Mouse (Mus musculus) midbrain, embryonic 11.5 days (tissue): ENCODE results near the gene Fam184b. TPM values are rescaled to one million over a fixed set of nuclear protein-coding genes. Genes with fewer than 3 reads are reported as not detected.

Experiments
- ATAC-seq: fragments of 200-750 bp; cut with Nextera tagmentation; 2 replicates; pipeline ENCODE4 v1.8.0; 2017; ENCODE audit warnings: moderate TSS enrichment, moderate library complexity; ENCODE audit not compliant: low FRiP score
- DNase-seq: peaks from one replicate; pipeline ENCODE4 v3.0.0; 2015; ENCODE audit warnings: low spot score; ENCODE audit errors: missing footprints
- H3K27ac ChIP-seq: fragments of 300-500 bp; sonication (generic); 2 replicates; pipeline ENCODE4 v1.5.1; 2014; ENCODE audit warnings: low read depth, low read length
- H3K27me3 ChIP-seq: fragments of 300-500 bp; sonication (generic); 2 replicates; pipeline ENCODE4 v1.6.1; 2014; ENCODE audit warnings: mild to moderate bottlenecking, low read length, moderate library complexity, mixed read lengths; ENCODE audit not compliant: control insufficient read depth, insufficient read depth
- H3K36me3 ChIP-seq: fragments of 300-500 bp; sonication (generic); 2 replicates; pipeline ENCODE4 v1.6.1; 2014; ENCODE audit warnings: mild to moderate bottlenecking, low read length, moderate library complexity, mixed read lengths; ENCODE audit not compliant: control insufficient read depth, insufficient read depth
- H3K4me1 ChIP-seq: fragments of 300-500 bp; sonication (generic); 2 replicates; pipeline ENCODE4 v1.6.1; 2014; ENCODE audit warnings: low read length; ENCODE audit not compliant: control insufficient read depth, insufficient read depth
- H3K4me2 ChIP-seq: fragments of 300-500 bp; sonication (generic); 2 replicates; pipeline ENCODE4 v1.6.1; 2014; ENCODE audit warnings: mild to moderate bottlenecking, moderate library complexity
- H3K4me3 ChIP-seq: fragments of 300-500 bp; sonication (generic); 2 replicates; pipeline ENCODE4 v1.5.1; 2014; ENCODE audit warnings: low read depth, low read length
- H3K9ac ChIP-seq: fragments of 300-500 bp; sonication (generic); 2 replicates; pipeline ENCODE4 v1.6.1; 2014; ENCODE audit warnings: low read length
- H3K9me3 ChIP-seq: fragments of 300-500 bp; sonication (generic); 2 replicates; pipeline ENCODE4 v1.6.1; 2016; ENCODE audit warnings: low read length; ENCODE audit not compliant: control insufficient read depth
- WGBS: fragments of 180-500 bp; shearing (Covaris S2); extraction: QIAGEN DNeasy Blood & Tissue Kit; methylation state at CpG from one replicate; pipeline ENCODE4 v1.1.7; 2014; 5-methylcytosine and 5-hydroxymethylcytosine counted together
- polyA plus RNA-seq: library from polyadenylated mRNA; unstranded; fragments of >200 nt; fragmentation: Nextera tagmentation; extraction: Ambion mirVana; gene quantifications from 2 replicates; pipeline ENCODE4 v1.2.1, GENCODE M21; 2014

Gene Fam184b
- polyA plus RNA-seq, 1 experiment from 2014 or later, result 0.55 TPM

- Histone ChIP-seq H3K4me3 (no peak overlapping the region), H3K4me2 (no peak overlapping the region), H3K4me1 (no peaks in the 10 kb centered on the region), H3K9ac (no peak overlapping the region), H3K9me3 (no peaks in the 10 kb centered on the region), H3K27me3 (no peaks in the 10 kb centered on the region), H3K36me3 (no peaks in the 10 kb centered on the region), H3K27ac (no peak overlapping the region)
- DNase-seq (no peak), ATAC-seq (no peak)
Observed at GRCm38 (mm10) chr5:45629470-45629869, 9.9 kb downstream of the Fam184b start.

- Histone ChIP-seq H3K9me3 (no peaks in the 10 kb centered on the region; the same call in 1 of the 2 replicates), H3K4me1 (no peaks in the 10 kb centered on the region), H3K27me3 (no peaks in the 10 kb centered on the region), H3K9ac (no peak overlapping the region), H3K4me2 (no peak overlapping the region), H3K4me3 (no peak overlapping the region), H3K27ac (no peak overlapping the region), H3K36me3 (no peaks in the 10 kb centered on the region)
- WGBS, result 67% methylated on average over 1 of the region's 1 CpGs
- ATAC-seq, result no peak
- no peak for DNase-seq
Observed at GRCm38 (mm10) chr5:45627771-45628170, 11.6 kb downstream of the Fam184b start.

GRCm38 (mm10) chr5:45621511-45621910, 17.9 kb downstream of the Fam184b start:
- DNase-seq (no peak), ATAC-seq (no peak)
- H3K36me3 ChIP-seq, result no peaks in the 10 kb centered on the region
- no peaks in the 10 kb centered on the region for H3K4me1 ChIP-seq
- H3K9me3 ChIP-seq, result no peaks in the 10 kb centered on the region; the same call in 1 of the 2 replicates
- no peak overlapping the region for H3K27ac ChIP-seq
- no peak overlapping the region for H3K4me2 ChIP-seq
- H3K27me3 ChIP-seq, result no peaks in the 10 kb centered on the region
- no peak overlapping the region for H3K9ac ChIP-seq
- H3K4me3 ChIP-seq, result no peak overlapping the region
- WGBS, result 33% methylated on average over 3 of the region's 3 CpGs

- no peak for ATAC-seq
- no peaks in the 10 kb centered on the region for H3K4me1 ChIP-seq
- H3K4me3 ChIP-seq, result no peak overlapping the region
- no peak for DNase-seq
- no peak overlapping the region for H3K4me2 ChIP-seq
- H3K36me3 ChIP-seq, result no peaks in the 10 kb centered on the region
- no peak overlapping the region for H3K9ac ChIP-seq
- WGBS, result 81% methylated on average over 4 of the region's 4 CpGs
- H3K9me3 ChIP-seq, result no peaks in the 10 kb centered on the region
- H3K27ac ChIP-seq, result no peak overlapping the region
- no peaks in the 10 kb centered on the region for H3K27me3 ChIP-seq
Observed at GRCm38 (mm10) chr5:45599056-45599455, 40.4 kb downstream of the Fam184b start.

- Histone ChIP-seq H3K27ac (no peak overlapping the region), H3K9me3 (no peaks in the 10 kb centered on the region), H3K9ac (no peak overlapping the region), H3K4me3 (no peak overlapping the region), H3K4me2 (no peak overlapping the region), H3K27me3 (no peaks in the 10 kb centered on the region), H3K36me3 (no peaks in the 10 kb centered on the region), H3K4me1 (no peaks in the 10 kb centered on the region)
- ATAC-seq (no peak), DNase-seq (no peak)
- WGBS, result 82% methylated on average over 3 of the region's 3 CpGs
Observed at GRCm38 (mm10) chr5:45595363-45596039, 43.9 kb downstream of the Fam184b start.

- no peaks in the 10 kb centered on the region for H3K36me3 ChIP-seq
- WGBS, result 66% methylated on average over 6 of the region's 6 CpGs
- H3K27me3 ChIP-seq, result no peaks in the 10 kb centered on the region
- DNase-seq, result no peak
- no peak overlapping the region for H3K4me2 ChIP-seq
- ATAC-seq, result no peak
- no peak overlapping the region for H3K4me3 ChIP-seq
- H3K9ac ChIP-seq, result no peak overlapping the region
- H3K9me3 ChIP-seq, result no peaks in the 10 kb centered on the region
- no peak overlapping the region for H3K27ac ChIP-seq
- no peaks in the 10 kb centered on the region for H3K4me1 ChIP-seq
Observed at GRCm38 (mm10) chr5:45593276-45593675, 46.1 kb downstream of the Fam184b start.

GRCm38 (mm10) chr5:45590094-45590493, 49.3 kb downstream of the Fam184b start:
- no peak for ATAC-seq

GRCm38 (mm10) chr5:45584601-45585000, 54.8 kb downstream of the Fam184b start:
- no peak for DNase-seq

More at GRCm38 (mm10) chr5:45590094-45590493, 49.3 kb downstream of the Fam184b start:
- 90% methylated on average over 4 of the region's 4 CpGs for WGBS
- H3K4me2 ChIP-seq, result no peak overlapping the region
- H3K9ac ChIP-seq, result no peak overlapping the region
- no peak for DNase-seq
- no peaks in the 10 kb centered on the region for H3K36me3 ChIP-seq
- H3K9me3 ChIP-seq, result no peaks in the 10 kb centered on the region
- no peak overlapping the region for H3K27ac ChIP-seq
- H3K4me1 ChIP-seq, result no peaks in the 10 kb centered on the region
- no peaks in the 10 kb centered on the region for H3K27me3 ChIP-seq
- no peak overlapping the region for H3K4me3 ChIP-seq

GRCm38 (mm10) chr5:45580279-45580678, 59.1 kb downstream of the Fam184b start:
- Histone ChIP-seq H3K27ac (no peak overlapping the region), H3K4me3 (no peak overlapping the region), H3K9ac (no peak overlapping the region), H3K27me3 (no peaks in the 10 kb centered on the region), H3K36me3 (no peaks in the 10 kb centered on the region), H3K4me1 (no peaks in the 10 kb centered on the region), H3K4me2 (no peak overlapping the region), H3K9me3 (no peaks in the 10 kb centered on the region)
- ATAC-seq (no peak), DNase-seq (no peak)
- WGBS, result 84% methylated on average over 10 of the region's 10 CpGs

More at GRCm38 (mm10) chr5:45584601-45585000, 54.8 kb downstream of the Fam184b start:
- 91% methylated on average over 8 of the region's 8 CpGs for WGBS
- H3K9me3 ChIP-seq, result no peaks in the 10 kb centered on the region
- no peaks in the 10 kb centered on the region for H3K4me1 ChIP-seq
- H3K27ac ChIP-seq, result no peak overlapping the region
- H3K4me2 ChIP-seq, result no peak overlapping the region
- no peaks in the 10 kb centered on the region for H3K27me3 ChIP-seq
- no peaks in the 10 kb centered on the region for H3K36me3 ChIP-seq
- H3K4me3 ChIP-seq, result no peak overlapping the region
- H3K9ac ChIP-seq, result no peak overlapping the region
- no peak for ATAC-seq
